Mouse (Mus musculus) olfactory bulb, adult 2 months (tissue): ENCODE measurements around the gene 4930558K02Rik.

Experiments
- CTCF ChIP-seq: fragments of 200-500 bp; IDR thresholded peaks from 2 replicates; pipeline ENCODE4 v1.5.1; 2012; ENCODE audit warnings: low read depth, mild to moderate bottlenecking, low read length, moderate library complexity; ENCODE audit not compliant: insufficient read depth
- POLR2A ChIP-seq: fragments of 200-500 bp; IDR thresholded peaks from 2 replicates; pipeline ENCODE4 v1.6.1; 2012; ENCODE audit warnings: mild to moderate bottlenecking, low read depth, low read length, moderate library complexity; ENCODE audit not compliant: insufficient read depth

GRCm38 (mm10) chr1:161907111-161907510 is 72.3 kb downstream of the 4930558K02Rik start:
- TF ChIP-seq POLR2A = no peak
- TF ChIP-seq CTCF = no peak
